Mouse (Mus musculus) MEL (cell line): Measurements from ENCODE around the gene Ctdsp2. TPM values are rescaled to one million over a fixed set of nuclear protein-coding genes. Genes with fewer than 3 reads are reported as not detected.

ENCODE experiments used
- DNase-seq: peaks from one replicate; pipeline ENCODE4 v3.0.0; 2011; ENCODE audit warnings: low read depth, low spot score
- H3K27ac ChIP-seq: 2 replicates; pipeline ENCODE4 v1.5.1; 2012; ENCODE audit warnings: low read depth, mild to moderate bottlenecking, control low read depth, low read length, moderate library complexity; ENCODE audit not compliant: control insufficient read depth
- H3K27me3 ChIP-seq, 2 experiments: fragments of 150-350 bp in 1 of 2; sonication (generic) in 1 of 2; 2 replicates each; pipeline ENCODE4 v1.6.1; 2012; ENCODE audit warnings: low read length in 2 of 2, mild to moderate bottlenecking in 2 of 2, improper control_type of control experiment in 1 of 2, moderate library complexity in 1 of 2; ENCODE audit not compliant: insufficient read depth in 2 of 2, control insufficient read depth in 1 of 2
- H3K36me3 ChIP-seq, 2 experiments: 2 replicates each; pipeline ENCODE4 v1.6.1; 2012 to 2014; ENCODE audit warnings: low read length in 2 of 2, improper control_type of control experiment in 1 of 2, inconsistent platforms in 1 of 2, mild to moderate bottlenecking in 1 of 2; ENCODE audit not compliant: insufficient read depth in 2 of 2, control insufficient read depth in 1 of 2
- H3K4me1 ChIP-seq, 2 experiments: fragments of 150-350 bp in 1 of 2; sonication (generic) in 1 of 2; 2 replicates each; pipeline ENCODE4 v1.6.1; 2012; ENCODE audit warnings: low read length in 2 of 2, improper control_type of control experiment in 1 of 2, mild to moderate bottlenecking in 1 of 2; ENCODE audit not compliant: insufficient read depth in 2 of 2, control insufficient read depth in 1 of 2
- H3K4me3 ChIP-seq, 2 experiments: fragments of 150-350 bp in 1 of 2; sonication (generic) in 1 of 2; 2 replicates each; pipeline ENCODE4 v1.5.1; 2012; ENCODE audit warnings: low read depth in 2 of 2, low read length in 2 of 2, mild to moderate bottlenecking in 2 of 2, moderate library complexity in 2 of 2, control low read depth in 1 of 2, improper control_type of control experiment in 1 of 2; ENCODE audit not compliant: control insufficient read depth in 1 of 2, insufficient read depth in 1 of 2
- H3K79me2 ChIP-seq: 2 replicates; pipeline ENCODE4 v1.6.1; 2012; ENCODE audit warnings: mild to moderate bottlenecking, low read length, moderate library complexity; ENCODE audit not compliant: control insufficient read depth, poor library complexity, insufficient read depth
- H3K9ac ChIP-seq: 2 replicates; pipeline ENCODE4 v1.6.1; 2012; ENCODE audit warnings: low read depth, mild to moderate bottlenecking, control low read depth, low read length, moderate library complexity; ENCODE audit not compliant: control insufficient read depth, poor library complexity, severe bottlenecking
- H3K9me3 ChIP-seq: fragments of 150-350 bp; sonication (generic); replicated peaks from 2 replicates; pipeline ENCODE4 v1.6.1; 2012; ENCODE audit warnings: mild to moderate bottlenecking, low read length, improper control_type of control experiment, moderate library complexity; ENCODE audit not compliant: insufficient read depth
- BHLHE40 ChIP-seq: IDR thresholded peaks from 2 replicates; pipeline ENCODE4 v1.6.1; 2012; ENCODE audit warnings: low read depth, mild to moderate bottlenecking, inconsistent platforms, low read length, improper control_type of control experiment, borderline replicate concordance
- CHD1 ChIP-seq: IDR thresholded peaks from 2 replicates; pipeline ENCODE4 v1.6.1; 2012; ENCODE audit warnings: low read depth, mild to moderate bottlenecking, inconsistent platforms, low read length, improper control_type of control experiment
- CHD2 ChIP-seq: IDR thresholded peaks from 2 replicates; pipeline ENCODE4 v1.6.1; 2011; ENCODE audit warnings: low read length, improper control_type of control experiment
- ELF1 ChIP-seq: IDR thresholded peaks from 2 replicates; pipeline ENCODE4 v1.6.1; 2014; ENCODE audit warnings: low read depth, mild to moderate bottlenecking, inconsistent platforms, low read length, improper control_type of control experiment, moderate library complexity
- GATA1 ChIP-seq: IDR thresholded peaks from 2 replicates; pipeline ENCODE4 v1.6.1; 2011; ENCODE audit warnings: low read depth, low read length, improper control_type of control experiment
- HCFC1 ChIP-seq: IDR thresholded peaks from 2 replicates; pipeline ENCODE4 v1.6.1; 2012; ENCODE audit warnings: low read depth, mild to moderate bottlenecking, inconsistent platforms, low read length, improper control_type of control experiment, moderate library complexity
- JUND ChIP-seq: IDR thresholded peaks from 2 replicates; pipeline ENCODE4 v1.6.1; 2011; ENCODE audit warnings: low read depth, mild to moderate bottlenecking, improper control_type of control experiment, low read length
- KAT2A ChIP-seq: conservative IDR thresholded peaks from 2 replicates; pipeline ENCODE4 v1.6.1; 2012; ENCODE audit warnings: low read depth, low read length, improper control_type of control experiment, inconsistent platforms
- MAFK ChIP-seq: IDR thresholded peaks from 2 replicates; pipeline ENCODE4 v1.6.1; 2011; ENCODE audit warnings: low read depth, mild to moderate bottlenecking, low read length, improper control_type of control experiment, borderline replicate concordance
- MAX ChIP-seq: IDR thresholded peaks from 2 replicates; pipeline ENCODE4 v1.6.1; 2011; ENCODE audit warnings: low read length, improper control_type of control experiment
- MAZ ChIP-seq: IDR thresholded peaks from 2 replicates; pipeline ENCODE4 v1.6.1; 2012; ENCODE audit warnings: low read depth, mild to moderate bottlenecking, inconsistent platforms, low read length, improper control_type of control experiment
- MEF2A ChIP-seq: IDR thresholded peaks from 2 replicates; pipeline ENCODE4 v1.6.1; 2014; ENCODE audit warnings: low read depth, mild to moderate bottlenecking, inconsistent platforms, low read length, improper control_type of control experiment; ENCODE audit not compliant: poor library complexity, insufficient replicate concordance, severe bottlenecking; ENCODE audit errors: extremely low read depth
- MXI1 ChIP-seq: IDR thresholded peaks from 2 replicates; pipeline ENCODE4 v1.6.1; 2011; ENCODE audit warnings: mild to moderate bottlenecking, low read depth, low read length, improper control_type of control experiment
- MYC ChIP-seq: IDR thresholded peaks from 2 replicates; pipeline ENCODE4 v1.6.1; 2011; ENCODE audit warnings: low read depth, mild to moderate bottlenecking, low read length, improper control_type of control experiment, moderate library complexity
- NELFE ChIP-seq: IDR thresholded peaks from 2 replicates; pipeline ENCODE4 v1.6.1; 2011; ENCODE audit warnings: low read depth, low read length, improper control_type of control experiment
- POLR2A ChIP-seq, 2 experiments: IDR thresholded peaks; 2 replicates each; pipeline ENCODE4 v1.6.1; 2011 to 2012; ENCODE audit warnings: low read length in 2 of 2, mild to moderate bottlenecking in 2 of 2, control low read depth in 1 of 2, improper control_type of control experiment in 1 of 2, low read depth in 1 of 2, moderate library complexity in 1 of 2; ENCODE audit not compliant: control insufficient read depth in 1 of 2, insufficient read depth in 1 of 2, poor library complexity in 1 of 2
- POLR2AphosphoS2 ChIP-seq: IDR thresholded peaks from 2 replicates; pipeline ENCODE4 v1.6.1; 2011; ENCODE audit warnings: low read length, improper control_type of control experiment
- POLR2AphosphoS5 ChIP-seq: IDR thresholded peaks from 2 replicates; pipeline ENCODE4 v1.6.1; 2012; ENCODE audit warnings: low read depth, borderline replicate concordance, mild to moderate bottlenecking, inconsistent platforms, low read length, moderate library complexity, mixed read lengths
- RAD21 ChIP-seq: IDR thresholded peaks from 2 replicates; pipeline ENCODE4 v1.6.1; 2011; ENCODE audit warnings: mild to moderate bottlenecking, low read depth, low read length, improper control_type of control experiment
- RCOR1 ChIP-seq: IDR thresholded peaks from 2 replicates; pipeline ENCODE4 v1.6.1; 2012; ENCODE audit warnings: low read depth, mild to moderate bottlenecking, inconsistent platforms, low read length, improper control_type of control experiment
- SIN3A ChIP-seq: IDR thresholded peaks from 2 replicates; pipeline ENCODE4 v1.6.1; 2012; ENCODE audit warnings: low read length, improper control_type of control experiment, inconsistent platforms
- TAL1 ChIP-seq: IDR thresholded peaks from 2 replicates; pipeline ENCODE4 v1.6.1; 2012; ENCODE audit warnings: mild to moderate bottlenecking, inconsistent platforms, low read length, moderate library complexity, mixed read lengths
- TCF12 ChIP-seq: IDR thresholded peaks from 2 replicates; pipeline ENCODE4 v1.6.1; 2014; ENCODE audit warnings: low read depth, mild to moderate bottlenecking, inconsistent platforms, low read length, improper control_type of control experiment, moderate library complexity
- UBTF ChIP-seq: IDR thresholded peaks from 2 replicates; pipeline ENCODE4 v1.6.1; 2012; ENCODE audit warnings: low read depth, mild to moderate bottlenecking, inconsistent platforms, low read length, improper control_type of control experiment, moderate library complexity, borderline replicate concordance; ENCODE audit not compliant: insufficient read depth
- USF1 ChIP-seq: IDR thresholded peaks from 2 replicates; pipeline ENCODE4 v1.6.1; 2014; ENCODE audit warnings: low read depth, mild to moderate bottlenecking, inconsistent platforms, low read length, improper control_type of control experiment, moderate library complexity
- USF2 ChIP-seq, 2 experiments: IDR thresholded peaks; 2 replicates each; pipeline ENCODE4 v1.6.1; 2011 to 2012; ENCODE audit warnings: improper control_type of control experiment in 2 of 2, low read length in 2 of 2, borderline replicate concordance in 1 of 2, inconsistent platforms in 1 of 2, low read depth in 1 of 2, mild to moderate bottlenecking in 1 of 2; ENCODE audit not compliant: insufficient read depth in 1 of 2
- ZC3H11A ChIP-seq: IDR thresholded peaks from 2 replicates; pipeline ENCODE4 v1.6.1; 2012; ENCODE audit warnings: low read depth, mild to moderate bottlenecking, inconsistent platforms, low read length, improper control_type of control experiment
- ZKSCAN1 ChIP-seq: IDR thresholded peaks from 2 replicates; pipeline ENCODE4 v1.6.1; 2012; ENCODE audit warnings: low read depth, mild to moderate bottlenecking, inconsistent platforms, low read length, improper control_type of control experiment, moderate library complexity
- ZMIZ1 ChIP-seq: IDR thresholded peaks from 2 replicates; pipeline ENCODE4 v1.6.1; 2012; ENCODE audit warnings: low read depth, mild to moderate bottlenecking, inconsistent platforms, low read length, improper control_type of control experiment, moderate library complexity
- polyA plus RNA-seq, 2 experiments: library from polyadenylated mRNA; stranded (reverse) in 1 of 2; unstranded in 1 of 2; fragments of >175 nt in 1 of 2; fragments of >200 nt in 1 of 2; gene quantifications; 2 replicates each; pipeline versions ENCODE4 v1.2.1 to v1.2.4; 2012; ENCODE audit warnings: low replicate concordance in 2 of 2, low read depth in 1 of 2; ENCODE audit not compliant: insufficient read length in 2 of 2, insufficient read depth in 1 of 2, missing spikeins in 1 of 2
- total RNA-seq: library from RNA; depleted of rRNA; stranded (reverse); fragments of 300-350 nt; gene quantifications from 2 replicates; pipeline ENCODE4 v1.2.3, GENCODE M21; 2012

The Ctdsp2 gene
- total and polyA plus RNA-seq, 3 experiments = 16.7 to 69.3 TPM; not detected in 1

DNA sequence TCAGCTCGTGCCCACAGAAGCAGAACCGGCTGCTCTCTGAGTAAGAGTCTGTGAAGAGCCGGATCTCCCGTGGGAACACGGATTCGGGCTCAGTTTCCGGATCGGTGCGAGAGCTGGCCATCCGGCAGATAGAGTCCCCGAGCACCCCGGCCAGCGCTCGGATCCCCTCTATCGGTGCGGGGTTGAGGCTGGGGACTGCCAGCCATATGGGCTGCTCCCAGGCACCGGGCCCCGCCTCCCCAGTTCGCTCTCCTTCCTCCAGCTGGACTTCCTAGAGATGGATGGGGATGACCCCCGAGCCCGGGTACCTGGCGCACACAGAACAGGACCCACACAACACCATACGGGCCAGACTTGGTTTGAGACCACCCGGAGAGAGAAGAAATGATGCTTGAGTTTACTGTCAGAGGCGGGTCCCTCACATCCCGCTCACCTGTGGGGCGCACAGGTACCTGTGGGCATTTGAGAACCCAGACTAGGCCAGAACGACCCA is 62.8 kb downstream of the Ctdsp2 start, which contains the start of the genes Mettl1 and Eef1akmt3:
Gene Mettl1 (plus strand): TSS at position 141 of the 493 bp plus-strand sequence.
Gene Eef1akmt3 (minus strand): TSS at position 240 of the 493 bp plus-strand sequence.
- Histone ChIP-seq H3K9me3 (no peaks in the 10 kb centered on the region), H3K27me3 (no peaks in the 10 kb centered on the region)

DNA sequence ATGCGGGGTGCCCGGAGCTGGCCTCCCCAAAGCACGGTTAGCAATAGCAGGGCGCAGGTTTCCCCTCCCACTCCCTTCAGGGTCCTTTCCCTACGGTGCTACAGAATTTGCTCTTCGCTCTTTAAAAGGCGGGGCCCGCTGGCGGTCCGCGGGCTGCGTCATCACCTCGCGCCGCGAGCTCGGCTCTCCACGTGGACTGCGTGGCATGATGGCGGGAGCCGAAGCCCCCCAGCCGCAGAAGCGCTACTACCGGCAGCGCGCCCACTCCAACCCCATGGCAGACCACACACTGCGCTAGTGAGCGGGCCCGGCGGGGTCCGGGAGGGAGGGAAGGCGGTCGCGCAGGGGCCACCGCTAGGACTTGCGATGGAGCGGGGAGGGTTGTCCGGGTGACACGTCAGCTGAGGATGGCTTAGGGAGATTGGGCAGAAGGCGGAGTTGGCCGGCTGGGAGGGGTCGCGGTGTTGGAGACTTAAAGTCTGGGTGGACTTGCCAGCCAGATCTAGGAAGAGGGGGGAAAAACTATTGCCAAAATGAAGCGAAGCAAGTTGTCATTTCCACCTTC is 63.3 kb downstream of the Ctdsp2 start:
- no peaks in the 10 kb centered on the region for H3K27me3 ChIP-seq
- no peaks in the 10 kb centered on the region for H3K4me1 ChIP-seq
- no peaks in the 10 kb centered on the region; a peak in 1 of 4 replicates for H3K36me3 ChIP-seq
- DNase-seq = peak; percentile 95
- H3K9me3 ChIP-seq = no peaks in the 10 kb centered on the region
- peaks cover 4% of the 10 kb centered on the region; the same call in 1 of the 2 replicates for H3K79me2 ChIP-seq
- peak overlapping the region; percentile 88 to 96 for H3K4me3 ChIP-seq
- H3K9ac ChIP-seq = peak overlapping the region; percentile 98
- peak overlapping the region; percentile 68 for H3K27ac ChIP-seq
- TF ChIP-seq SIN3A (peak; percentile 99), KAT2A (no peak), POLR2AphosphoS2 (peak; percentile 48; the same call in 1 of the 2 replicates), ZC3H11A (no peak), HCFC1 (peak; percentile 90), USF2 (IDR thresholded peaks at IDR 0.05; ENCODE audit: borderline replicate concordance in 1 of 2, insufficient read depth in 1 of 2, low read depth in 1 of 2, low read length in 2 of 2) (no peak), NELFE (peak; percentile 64), CHD2 (no peak), ELF1 (no peak), MAX (peak; percentile 99), POLR2AphosphoS5 (no peak), CHD1 (no peak), TCF12 (peak; percentile 10; the same call in 1 of the 2 replicates), MXI1 (peak; percentile 100), ZMIZ1 (peak; percentile 65; the same call in 1 of the 2 replicates), ZKSCAN1 (no peak), JUND (no peak), UBTF (no peak), POLR2A (IDR thresholded peaks at IDR 0.05; ENCODE audit: control insufficient read depth in 1 of 2, insufficient read depth in 1 of 2, low read depth in 1 of 2, low read length in 2 of 2, poor library complexity in 1 of 2) (peak; percentile 70 to 78; a peak in 3 of 4 replicates), MYC (peak; percentile 98), RAD21 (no peak), MAZ (peak; percentile 49; the same call in 1 of the 2 replicates), RCOR1 (no peak), TAL1 (no peak), GATA1 (no peak), USF1 (peak; percentile 73), BHLHE40 (no peak)

More for the DNA sequence above, 62.8 kb downstream of the Ctdsp2 start, which contains the start of the genes Mettl1 and Eef1akmt3:
- peak within 1 kb of the TSS; percentile 88 to 96 for H3K4me3 ChIP-seq
- H3K36me3 ChIP-seq = no peaks in the 10 kb centered on the region; a peak in 1 of 4 replicates
- H3K27ac ChIP-seq = peak within 1 kb of the TSS; percentile 68
- TF ChIP-seq UBTF (0 out of 2 replicates have a peak, but pooled peaks have one; percentile 25), POLR2A (IDR thresholded peaks at IDR 0.05; ENCODE audit: control insufficient read depth in 1 of 2, insufficient read depth in 1 of 2, low read depth in 1 of 2, low read length in 2 of 2, poor library complexity in 1 of 2) (0 out of 4 replicates have a peak, but pooled peaks of 1 of the 2 experiments have one; percentile 37), TCF12 (no peak), MAFK (no peak), MEF2A (no peak), POLR2AphosphoS2 (no peak)
- TF ChIP-seq, all 39 proteins: peak for 2
- Histone ChIP-seq H3K4me1 (no peaks in the 10 kb centered on the region), H3K79me2 (peaks cover 4% of the 10 kb centered on the region; the same call in 1 of the 2 replicates), H3K9ac (peak within 1 kb of the TSS; percentile 98)
- DNase-seq = peak; percentile 61
